Mouse (Mus musculus) testis, postnatal 14 days (tissue): ENCODE measurements around the gene Dgki.

Source experiments
- DNase-seq: peaks from one replicate; pipeline ENCODE4 v3.0.0; 2021; ENCODE audit warnings: low spot score

Gene Dgki

DNA sequence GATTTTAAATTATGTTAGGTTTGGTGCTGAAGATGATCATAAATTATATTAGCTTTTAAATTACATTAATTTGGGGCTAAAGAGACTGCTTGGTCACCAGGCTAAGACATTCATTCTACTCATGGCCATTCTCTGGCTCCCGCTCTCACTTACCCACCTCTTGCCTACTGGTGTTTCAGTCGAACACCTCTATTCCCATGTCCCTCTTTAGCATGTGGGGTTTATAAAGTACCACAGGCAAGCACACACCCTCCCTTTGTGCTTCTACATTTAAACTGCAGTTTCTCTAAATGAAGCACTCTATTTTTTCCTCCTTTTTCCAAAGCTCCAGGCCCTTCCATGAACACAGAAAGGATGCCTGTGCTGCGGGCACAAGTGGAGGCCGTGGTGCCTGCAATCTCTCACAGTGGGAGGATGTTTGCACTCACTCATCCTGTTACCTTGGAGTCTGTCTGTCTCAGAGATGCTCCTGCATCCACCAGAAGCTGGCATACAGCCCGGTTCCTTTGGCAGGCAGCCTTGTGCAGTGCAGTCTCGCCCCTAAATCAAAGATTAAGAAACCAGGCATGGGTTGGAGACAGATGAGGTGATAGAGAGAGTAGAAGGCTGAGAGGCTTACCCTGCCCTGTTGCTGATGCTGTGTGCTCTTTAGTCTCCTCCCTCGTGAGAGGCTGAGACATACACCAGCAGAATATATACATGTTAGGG is 449.4 kb downstream of the Dgki start:
- DNase-seq: no peak

DNA sequence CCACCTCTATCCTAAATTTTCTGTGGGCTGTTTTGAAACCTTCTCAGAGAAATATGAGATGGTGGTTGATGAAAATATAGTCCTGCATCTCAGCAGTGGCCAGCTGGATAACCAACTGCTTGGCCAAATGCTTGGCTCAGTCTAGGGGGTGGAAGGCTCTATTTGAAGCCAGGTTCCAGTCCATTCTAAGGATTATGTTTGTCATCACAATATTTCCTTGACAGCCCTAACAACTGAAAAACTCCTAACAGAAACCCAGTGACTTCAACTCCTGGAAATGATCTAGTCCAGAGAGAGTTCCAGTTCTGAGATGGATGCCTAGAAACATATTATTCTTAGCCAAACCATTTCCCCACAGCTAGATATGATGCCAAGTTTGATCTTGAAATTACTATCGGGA is 454.7 kb downstream of the Dgki start:
- no peak for DNase-seq

- no peak for DNase-seq
These were observed 455.7 kb downstream of the Dgki start for GRCm38 (mm10) chr6:36844258-36844657.

GRCm38 (mm10) chr6:36843031-36843488 is 456.9 kb downstream of the Dgki start:
- DNase-seq: no peak

DNA sequence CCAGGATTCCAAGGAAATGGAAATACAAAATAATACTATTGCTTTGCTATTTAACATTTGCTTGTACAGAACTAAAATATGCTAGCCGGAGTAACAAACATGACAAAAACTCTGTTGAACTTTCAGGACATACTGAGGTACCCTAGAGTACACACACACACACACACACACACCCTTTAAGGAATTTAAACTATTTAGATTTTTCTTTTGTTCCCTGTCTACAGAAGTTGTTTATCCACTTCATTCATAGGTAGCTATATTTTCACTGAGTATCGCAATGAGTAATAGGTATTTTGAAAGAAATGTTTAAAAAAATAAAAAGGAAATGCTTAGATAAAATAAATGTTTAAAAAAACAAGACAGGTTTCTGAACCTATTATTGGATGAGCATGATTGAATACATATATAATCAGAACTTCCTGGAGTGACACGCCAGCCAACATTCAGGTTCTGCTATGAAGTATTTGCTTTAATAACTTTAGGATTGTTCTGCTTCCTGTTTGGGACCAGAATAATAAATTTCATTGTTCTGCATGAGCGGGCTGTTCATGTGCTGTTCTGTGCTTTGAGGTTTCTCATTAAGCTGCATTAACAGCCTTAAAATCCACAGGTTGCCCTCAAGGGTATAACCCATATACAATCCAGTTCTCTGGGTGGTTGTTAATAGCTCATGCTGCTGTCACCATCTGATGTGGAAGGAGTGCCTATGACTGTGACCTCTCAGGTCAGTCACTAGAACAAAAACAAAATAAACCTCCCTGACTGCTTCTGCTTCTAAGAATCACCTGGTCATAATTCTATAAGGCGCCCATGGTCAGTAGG is 457.7 kb downstream of the Dgki start:
- DNase-seq: no peak

DNA sequence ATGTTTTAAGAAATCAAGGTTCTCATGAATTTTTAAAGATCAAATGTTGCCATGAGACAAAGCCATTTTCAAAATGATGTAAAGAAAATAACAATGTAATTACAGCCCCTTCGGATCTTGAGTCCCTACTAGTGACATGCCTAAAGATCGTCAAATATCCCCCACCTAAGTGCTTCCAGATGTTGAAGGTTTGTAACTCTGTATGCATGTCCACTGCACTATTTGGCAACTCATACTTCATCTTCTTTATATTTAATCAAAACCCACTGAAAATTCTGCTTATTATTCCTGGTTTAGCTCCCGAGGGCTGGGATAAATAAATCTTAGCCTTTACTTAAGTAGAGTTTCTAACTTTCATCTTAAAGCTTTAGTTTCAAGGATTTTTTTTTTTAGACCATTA is 458.3 kb downstream of the Dgki start:
- no peak for DNase-seq

- DNase-seq: no peak
These were observed 458.8 kb downstream of the Dgki start for GRCm38 (mm10) chr6:36841174-36841573.

DNA sequence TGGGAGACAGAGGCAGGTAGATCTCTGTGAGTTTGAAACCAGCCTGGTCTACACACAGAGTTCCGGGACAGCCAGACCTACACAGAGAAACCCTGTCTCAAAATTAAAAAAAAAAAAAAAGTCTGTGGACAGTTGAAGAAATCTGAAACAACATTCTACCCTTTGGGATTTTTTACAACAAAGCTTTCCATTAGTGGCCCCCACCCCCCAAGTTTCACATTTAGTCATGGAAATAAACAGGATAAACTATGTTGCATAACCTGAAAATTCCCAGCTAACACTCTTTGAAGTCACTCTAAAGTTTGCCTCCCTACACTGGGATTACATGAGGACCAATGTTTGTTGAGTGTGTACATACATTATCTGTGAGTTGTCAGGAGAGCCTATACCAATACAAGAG is 461.2 kb downstream of the Dgki start:
- no peak for DNase-seq

DNA sequence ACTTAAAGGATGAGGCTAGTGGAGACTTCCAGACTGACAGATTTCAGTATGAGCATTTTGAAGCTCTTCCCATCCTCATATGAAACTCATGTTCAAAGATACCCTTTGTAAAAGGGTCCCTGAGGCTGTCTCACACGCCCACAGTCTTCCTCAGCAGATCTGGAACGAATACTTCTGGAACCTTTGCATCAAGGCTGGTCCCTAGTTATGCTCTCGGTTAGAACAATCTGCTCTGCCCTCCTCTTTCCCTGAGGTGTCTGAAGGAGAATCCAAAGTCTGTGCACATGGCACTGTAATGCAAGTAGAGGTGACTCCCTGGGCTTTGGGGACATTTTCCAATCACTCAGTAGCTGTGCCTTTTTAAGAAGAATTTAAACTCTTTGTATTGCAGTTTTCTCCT is 464.6 kb downstream of the Dgki start:
- DNase-seq: no peak

DNA sequence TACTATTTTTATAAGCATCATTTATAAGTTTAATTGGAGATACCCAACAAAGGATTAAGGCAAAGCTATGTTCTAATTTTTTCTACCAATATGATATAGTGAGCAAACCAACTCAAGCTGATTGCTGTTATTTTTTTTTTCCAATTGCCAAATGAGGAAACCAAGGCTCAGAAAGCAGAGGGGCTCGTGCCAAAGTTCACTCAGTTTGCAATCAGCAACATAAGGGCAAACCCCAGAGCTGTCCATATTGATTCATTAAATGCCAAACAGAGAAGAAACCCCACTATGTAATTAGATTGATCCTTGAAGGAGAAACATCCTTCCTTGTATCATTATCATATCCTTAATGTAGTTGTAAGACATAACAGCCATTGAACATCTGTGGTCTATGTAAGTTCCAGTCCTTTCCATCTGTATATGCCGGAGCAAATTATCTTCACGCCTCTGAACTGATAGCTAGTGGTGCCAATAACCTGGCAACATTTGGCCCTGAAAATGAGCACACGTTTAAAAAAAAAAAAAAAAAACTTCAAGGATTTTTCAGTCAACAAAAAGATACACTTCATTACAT is 465.2 kb downstream of the Dgki start:
- DNase-seq: no peak

GRCm38 (mm10) chr6:36832681-36833080 is 467.3 kb downstream of the Dgki start:
- DNase-seq: no peak

- no peak for DNase-seq
These were observed 467.8 kb downstream of the Dgki start for GRCm38 (mm10) chr6:36832207-36832606.

- no peak for DNase-seq
These were observed 469.5 kb downstream of the Dgki start for GRCm38 (mm10) chr6:36830371-36830925.

GRCm38 (mm10) chr6:36819784-36820050 is 480.3 kb downstream of the Dgki start:
- no peak for DNase-seq

DNA sequence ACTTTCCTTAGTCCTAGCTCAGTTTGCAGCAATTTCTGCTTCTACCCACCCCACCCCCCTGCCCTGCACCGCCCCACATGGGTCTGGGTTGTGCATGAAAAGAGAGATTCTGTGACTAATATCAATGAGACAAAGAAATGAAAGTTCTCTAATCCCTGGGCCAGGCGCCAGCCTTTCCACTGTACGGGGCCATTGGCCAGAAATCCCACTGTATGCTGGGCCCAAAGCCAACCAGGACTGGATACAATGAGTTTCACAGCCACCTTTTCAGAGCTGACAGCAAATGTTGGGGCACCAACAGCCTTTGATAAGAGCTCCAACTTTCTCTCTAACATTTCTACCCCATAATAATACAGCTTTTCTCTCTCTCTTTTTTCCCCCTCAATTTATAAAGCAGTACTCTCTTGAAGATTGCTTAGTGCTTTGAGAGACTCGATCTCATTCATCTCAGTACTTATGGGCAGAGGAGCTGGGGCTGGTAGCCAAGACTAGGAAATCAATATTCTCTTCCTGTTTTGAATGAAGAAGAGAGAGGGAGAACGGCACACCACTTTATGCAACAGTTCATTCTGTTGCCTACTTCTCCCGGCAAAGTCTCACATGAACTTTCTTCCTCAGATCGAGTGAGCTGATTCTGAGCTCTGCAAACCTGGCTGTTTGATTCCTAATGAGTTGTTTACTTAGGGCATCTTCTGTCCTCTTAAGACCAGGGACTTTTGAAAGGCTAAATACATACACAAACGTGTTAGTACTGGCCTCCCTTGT is 480.8 kb downstream of the Dgki start:
- DNase-seq: peak; percentile 60

GRCm38 (mm10) chr6:36818281-36819018 is 481.5 kb downstream of the Dgki start:
- no peak for DNase-seq

- DNase-seq: no peak
These were observed 483.3 kb downstream of the Dgki start for GRCm38 (mm10) chr6:36816666-36817065.

GRCm38 (mm10) chr6:36815992-36816391 is 484.0 kb downstream of the Dgki start:
- no peak for DNase-seq

DNA sequence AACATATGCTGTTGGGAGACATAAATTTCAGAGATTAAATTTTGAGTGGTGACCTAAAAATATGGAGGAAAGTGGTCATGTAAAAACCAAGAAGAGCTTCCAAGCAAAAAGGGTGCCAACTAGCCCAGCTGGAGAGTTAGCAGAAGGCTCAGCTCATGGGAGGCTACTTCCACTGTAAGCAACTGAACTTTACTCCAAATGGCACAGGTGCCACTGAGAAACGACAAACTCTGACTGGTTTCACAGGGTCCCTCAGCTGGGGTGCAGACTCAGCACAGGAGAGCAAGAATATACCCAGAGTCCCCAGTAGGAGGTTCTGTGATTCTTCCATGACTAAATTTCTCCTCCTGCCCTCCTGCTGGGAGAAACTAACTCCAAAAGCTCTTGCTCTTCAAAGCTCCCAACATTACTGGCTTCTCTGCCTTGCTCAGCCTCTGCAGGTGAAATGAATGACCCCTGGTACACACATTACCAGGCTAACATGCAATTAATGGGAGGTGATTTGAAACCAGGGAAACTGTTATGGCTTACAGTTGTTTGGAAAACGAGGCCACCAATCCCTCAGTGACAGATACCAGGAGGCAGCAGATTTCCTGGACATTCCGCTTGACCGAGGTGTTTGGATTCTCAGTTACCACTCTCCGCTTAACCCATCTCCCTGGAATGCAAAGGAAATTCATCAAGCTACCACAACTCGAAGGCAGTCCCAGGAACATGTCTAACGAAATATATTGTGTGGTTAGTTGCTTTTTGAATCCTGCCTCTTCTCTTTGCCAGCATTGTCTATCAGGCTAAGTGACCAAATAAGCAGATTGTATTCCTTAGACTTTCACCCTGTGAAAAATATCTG is 487.1 kb downstream of the Dgki start:
- no peak for DNase-seq

GRCm38 (mm10) chr6:36810448-36810847 is 489.5 kb downstream of the Dgki start:
- DNase-seq: no peak
